Mouse (Mus musculus): ENCODE data around the gene Gm14569.

DNA sequence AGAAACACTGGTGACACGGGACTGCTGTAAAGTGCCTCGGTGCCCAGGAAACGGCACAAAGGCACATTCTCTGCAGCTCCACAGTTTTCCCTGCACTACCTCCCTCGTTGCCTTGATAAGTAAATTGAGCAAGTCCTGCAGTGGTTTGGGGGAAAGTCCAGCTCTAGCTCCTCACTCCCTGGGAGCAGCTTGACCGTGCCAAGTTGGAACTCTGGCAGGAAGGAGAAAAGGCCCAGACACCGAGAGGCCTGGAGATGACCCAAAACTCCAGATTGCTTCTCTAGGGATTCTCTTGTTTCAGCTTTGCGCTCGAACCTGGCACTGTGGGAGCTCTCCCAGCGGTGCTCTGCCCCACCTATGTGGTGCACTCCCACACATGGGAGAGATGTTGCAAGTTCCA lies 21.6 kb upstream of the Gm14569 start:
- TF ChIP-seq CTCF (IDR thresholded peaks at IDR 0.05; ENCODE audit: insufficient read depth, low read depth, low read length) (no peak), POLR2A (IDR thresholded peaks at IDR 0.05; ENCODE audit: insufficient read depth, low read depth, low read length) (no peak)
